In the genomic region with DNA sequence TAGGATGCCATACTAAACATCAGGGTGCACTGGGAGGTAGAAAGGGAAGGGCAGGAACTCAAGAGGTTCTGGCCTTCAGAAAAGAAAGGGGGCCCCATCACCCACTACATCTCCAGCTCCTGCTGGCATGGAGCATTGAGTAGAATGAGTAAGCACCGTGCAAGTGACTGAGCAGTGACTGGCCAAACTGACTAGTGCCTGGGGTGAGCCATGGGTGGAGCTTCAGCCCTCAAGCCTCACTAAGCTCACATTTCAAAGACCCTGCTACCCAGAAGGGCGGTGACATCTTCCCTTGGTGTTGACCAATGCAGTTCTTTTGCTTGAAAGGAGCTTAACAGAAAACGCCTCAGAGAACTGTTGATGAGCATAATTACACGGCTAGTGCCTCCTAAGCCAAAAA, we compare ENCODE assay signal across 16 mouse cellular contexts.
DNase-seq lines count a peak whose midpoint lies in the region; ATAC-seq lines count a peak whose summit lies in the region.
"Had no signal": no experiment of that assay in that cellular context is flagged by ENCODE, and none has a peak within 500 bp of the region (broad histone marks: within the 10 kb centered on the region; RNA-seq: fewer than 3 reads in every experiment).

No protein-coding gene starts in this region.

- H3K36me3 ChIP-seq in megakaryocyte, embryonic 14.5 days (replicated peaks; ENCODE audit: low read length): no peaks in the 10 kb centered on the region
- H3K36me3 ChIP-seq: heart, embryonic 13.5 days; kidney, embryonic 15.5 days; limb, embryonic 13.5 days; midbrain, embryonic 15.5 days had no signal

- ATAC-seq in megakaryocyte, adult 5-6 weeks (ENCODE audit: poor library complexity, severe bottlenecking): no peak
- ATAC-seq in hematopoietic stem cell, adult 5-6 weeks (replicated peaks in 1 of 2; ENCODE audit: insufficient read depth in 1 of 2, low FRiP score in 2 of 2, low TSS enrichment in 1 of 2, low read depth in 1 of 2, poor library complexity in 2 of 2, severe bottlenecking in 2 of 2): peak; percentile 84 to 89
- no peak for ATAC-seq in monocyte, adult 5-6 weeks (replicated peaks; ENCODE audit: insufficient number of reproducible peaks, low FRiP score, low TSS enrichment, poor library complexity, severe bottlenecking)
- ATAC-seq: hindbrain, embryonic 16.5 days; intestine, postnatal 0 days; midbrain, embryonic 15.5 days had no signal

- H3K4me3 ChIP-seq in megakaryocyte, embryonic 14.5 days (replicated peaks): peak overlapping the region; percentile 14
- H3K4me3 ChIP-seq: gastrocnemius, adult 2 months; heart, embryonic 13.5 days; kidney, embryonic 15.5 days; limb, embryonic 13.5 days; midbrain, embryonic 15.5 days had no signal

- H3K4me1 ChIP-seq in megakaryocyte, embryonic 14.5 days: peaks cover 46% of the 10 kb centered on the region
- H3K4me1 ChIP-seq: kidney, embryonic 15.5 days had no signal

- H3K9me3 ChIP-seq in megakaryocyte, embryonic 14.5 days: no peaks in the 10 kb centered on the region
- H3K9me3 ChIP-seq: heart, embryonic 13.5 days; kidney, embryonic 15.5 days; limb, embryonic 13.5 days; midbrain, embryonic 15.5 days had no signal

- peaks cover 3% of the 10 kb centered on the region for H3K27me3 ChIP-seq in megakaryocyte, embryonic 14.5 days (replicated peaks)
- H3K27me3 ChIP-seq: heart, embryonic 13.5 days; kidney, embryonic 15.5 days; limb, embryonic 13.5 days; midbrain, embryonic 15.5 days had no signal

- peak; percentile 47 for DNase-seq in Muller cell, postnatal 12 days (ENCODE audit: inconsistent ontology term)
- DNase-seq in spleen, postnatal 4 days (ENCODE audit: low spot score in 2 of 2): no peak
- no peak for DNase-seq in spleen, adult 18-20 months
- DNase-seq: cerebellum, adult 18-20 months; gastrocnemius, adult 2 months; kidney, postnatal 4 days had no signal

Comparison
In these comparisons a context has a peak if more than half of its experiments do, and no peak if none do; other contexts are left out.
1. ATAC-seq: peak in hematopoietic stem cell, adult 5-6 weeks (2 of 2); none in megakaryocyte, adult 5-6 weeks (single experiment) and monocyte, adult 5-6 weeks (single experiment).